Mouse (Mus musculus) central nervous system, embryonic 11.5 days (tissue): ENCODE results near the gene Pex5. TPM values are rescaled to one million over a fixed set of nuclear protein-coding genes. Genes with fewer than 3 reads are reported as not detected.

Source experiments
- polyA plus RNA-seq: library from polyadenylated mRNA; depleted of rRNA; stranded (reverse); fragments of >200 nt; gene quantifications from 2 replicates; pipeline ENCODE4 v1.2.3, GENCODE M21; 2012; rRNA removed

Gene Pex5
- 56.3 and 67.4 TPM in 2 replicates for polyA plus RNA-seq

GRCm38 (mm10) chr6:124414927-124415325 lies at the start of gene Pex5:
Gene Pex5, minus strand, starts transcription at chr6:124415067.

Other genes with a start within 250 kb of the Pex5 start
- not detected in 2 replicates for gene Vmn2r27, start 183.2 kb downstream of the Pex5 start, polyA plus RNA-seq
- 0.01 and 0.04 TPM in 2 replicates for gene Cd163, start 110.4 kb downstream of the Pex5 start, polyA plus RNA-seq
- 13.7 and 17.0 TPM in 2 replicates for gene Clstn3, start 49.7 kb upstream of the Pex5 start, polyA plus RNA-seq
- gene C1rl, start 78.0 kb upstream of the Pex5 start, polyA plus RNA-seq = 0.32 and 0.35 TPM in 2 replicates
- gene C1ra, start 97.3 kb upstream of the Pex5 start, polyA plus RNA-seq = 0.12 and 0.24 TPM in 2 replicates
- gene C1s1, start 127.3 kb upstream of the Pex5 start, polyA plus RNA-seq = 2.5 and 2.9 TPM in 2 replicates
- gene C1rb, start 155.2 kb upstream of the Pex5 start, polyA plus RNA-seq = not detected in 2 replicates
- gene C1s2, start 221.0 kb upstream of the Pex5 start, polyA plus RNA-seq = 0.24 and 0.26 TPM in 2 replicates
- gene Lpcat3, start 248.0 kb upstream of the Pex5 start, polyA plus RNA-seq = 36.6 and 50.7 TPM in 2 replicates